Mouse (Mus musculus): ENCODE measurements around the gene Tfcp2l1. TPM values are rescaled to one million over a fixed set of nuclear protein-coding genes. Genes with fewer than 3 reads are reported as not detected.

Tfcp2l1 gene
- total RNA-seq, 4 experiments from 2014 or later: 0.70 to 3.0 (median 1.7) TPM

Other genes with a start within 250 kb of the Tfcp2l1 start
- gene Clasp1, start 238.9 kb upstream of the Tfcp2l1 start, total RNA-seq (2022): 10 to 100 TPM; 43.2 to 66.6 (median 54.4) TPM